Mouse (Mus musculus) cerebellum, adult 2 months (tissue): ENCODE measurements at regions not wholly inside any gene's neighbourhood (a gene's known extent, or its start where the extent isn't known, plus 50 kb on each side); places are given as distances from the start of the nearest gene placed in this dataset.

Experiments
- CTCF ChIP-seq: fragments of 200-500 bp; IDR thresholded peaks from 2 replicates; pipeline ENCODE4 v1.5.1; 2011; ENCODE audit warnings: low read depth, mild to moderate bottlenecking, control low read depth, low read length, moderate library complexity, borderline replicate concordance; ENCODE audit not compliant: insufficient read depth
- POLR2A ChIP-seq: fragments of 200-500 bp; IDR thresholded peaks from 2 replicates; pipeline ENCODE4 v1.6.1; 2011; ENCODE audit warnings: low read length, control low read depth, borderline replicate concordance; ENCODE audit not compliant: insufficient read depth

DNA sequence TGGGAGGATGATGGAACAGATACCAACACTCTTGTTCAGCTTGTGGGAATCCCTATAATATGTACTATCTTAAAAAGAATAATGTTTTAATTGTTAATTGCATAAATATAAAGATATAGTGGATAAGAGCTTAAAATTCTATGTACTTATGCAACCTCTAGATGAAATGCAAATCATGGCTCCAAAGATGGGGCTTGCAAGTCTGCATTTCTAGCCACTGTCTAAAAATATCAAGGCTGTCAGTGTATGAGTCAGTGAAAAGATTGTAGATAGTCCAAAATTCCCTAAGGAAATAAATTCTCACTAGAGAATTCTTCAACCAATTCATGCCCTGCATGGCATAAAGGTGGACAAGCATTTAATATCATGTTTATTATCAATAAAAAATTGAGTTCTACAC lies 124.2 kb upstream of the Gnai1 start:
- TF ChIP-seq CTCF (no peak), POLR2A (no peak)
